Mouse (Mus musculus) frontal cortex, adult 2 months (tissue): ENCODE data around the gene Dmrt2. TPM values are rescaled to one million over a fixed set of nuclear protein-coding genes. Genes with fewer than 3 reads are reported as not detected.

Experiments used
- DNase-seq, 2 experiments: peaks; one replicate each; pipeline ENCODE4 v3.0.0; 2022; ENCODE audit warnings: low spot score in 1 of 2; ENCODE audit errors: extremely low spot score in 1 of 2
- polyA plus RNA-seq: library from polyadenylated mRNA; depleted of rRNA; stranded (reverse); fragments of >200 nt; gene quantifications from 2 replicates; pipeline ENCODE4 v1.2.3, GENCODE M21; 2012; rRNA removed

Dmrt2 gene
- polyA plus RNA-seq, 1 experiment: 1.3 TPM

- DNase-seq: no peak
These were observed 2.5 kb downstream of the Dmrt2 start for GRCm38 (mm10) chr19:25674744-25675143.

- DNase-seq: no peak
These were observed 3.7 kb downstream of the Dmrt2 start for GRCm38 (mm10) chr19:25675866-25676440.

GRCm38 (mm10) chr19:25698850-25699249 lies 26.6 kb downstream of the Dmrt2 start:
- DNase-seq: no peak

GRCm38 (mm10) chr19:25713382-25713781 lies 41.2 kb downstream of the Dmrt2 start:
- DNase-seq: peak in 1 of 2 experiments; percentile 54

- DNase-seq: no peak
These were observed 42.7 kb downstream of the Dmrt2 start for GRCm38 (mm10) chr19:25714927-25715326.

GRCm38 (mm10) chr19:25722616-25723015 lies 50.4 kb downstream of the Dmrt2 start:
- no peak for DNase-seq

Other genes starting within 250 kb of the Dmrt2 start
- gene Dmrt1, start 166.8 kb upstream of the Dmrt2 start, polyA plus RNA-seq: not detected in 2 replicates
- gene Dmrt3, start 62.1 kb upstream of the Dmrt2 start, polyA plus RNA-seq: not detected in 2 replicates